ENCODE assay signal across 30 mouse cellular contexts in genomic region chr3:125048429-125048828, GRCm38 (mm10).
"Had no signal": no experiment of that assay in that cellular context is flagged by ENCODE, and none has a peak within 500 bp of the region (broad histone marks: within the 10 kb centered on the region; RNA-seq: fewer than 3 reads in every experiment).

No protein-coding gene starts in this region.

- H3K27me3 ChIP-seq: heart, embryonic 12.5 days; heart, embryonic 13.5 days; heart, embryonic 15.5 days; hindbrain, embryonic 12.5 days; hindbrain, embryonic 13.5 days; hindbrain, embryonic 15.5 days; intestine, embryonic 15.5 days; kidney, embryonic 15.5 days had no signal

- H3K9me3 ChIP-seq: heart, embryonic 10.5 days; heart, embryonic 12.5 days; heart, embryonic 13.5 days; heart, embryonic 15.5 days; hindbrain, embryonic 10.5 days; hindbrain, embryonic 12.5 days; hindbrain, embryonic 13.5 days; hindbrain, embryonic 15.5 days; intestine, embryonic 15.5 days; kidney, embryonic 15.5 days had no signal

- H3K9ac ChIP-seq: heart, embryonic 12.5 days; heart, embryonic 13.5 days; heart, embryonic 15.5 days; hindbrain, embryonic 12.5 days; hindbrain, embryonic 13.5 days; hindbrain, embryonic 14.5 days; hindbrain, embryonic 15.5 days; intestine, embryonic 15.5 days; kidney, embryonic 15.5 days had no signal

- H3K27ac ChIP-seq: heart, embryonic 10.5 days; heart, embryonic 13.5 days; heart, embryonic 15.5 days; hindbrain, embryonic 10.5 days; hindbrain, embryonic 12.5 days; hindbrain, embryonic 13.5 days; hindbrain, embryonic 14.5 days; hindbrain, embryonic 15.5 days; hindbrain, postnatal 0 days; intestine, embryonic 15.5 days; kidney, embryonic 15.5 days; kidney, postnatal 0 days; layer of hippocampus, adult 2 months; left cerebral cortex, adult 2 months had no signal

- H3K4me3 ChIP-seq: heart, embryonic 10.5 days; heart, embryonic 12.5 days; heart, embryonic 13.5 days; heart, embryonic 15.5 days; hindbrain, embryonic 10.5 days; hindbrain, embryonic 12.5 days; hindbrain, embryonic 13.5 days; hindbrain, embryonic 15.5 days; intestine, embryonic 15.5 days; kidney, embryonic 15.5 days; layer of hippocampus, adult 2 months; left cerebral cortex, adult 2 months had no signal

- DNase-seq: heart, postnatal 10 days; heart, postnatal 14 days; heart, postnatal 4 days; kidney, adult 11 months; kidney, adult 18-20 months; kidney, adult 2 months; kidney, adult 8-10 months; kidney, adult 9 months; kidney, postnatal 10 days; kidney, postnatal 14 days; kidney, postnatal 25 days; kidney, postnatal 36 days; kidney, postnatal 4 days; layer of hippocampus, adult 9-11 months; layer of hippocampus, postnatal 36 days had no signal

- H3K4me1 ChIP-seq: heart, embryonic 10.5 days; heart, embryonic 12.5 days; heart, embryonic 13.5 days; heart, embryonic 15.5 days; hindbrain, embryonic 10.5 days; hindbrain, embryonic 12.5 days; hindbrain, embryonic 13.5 days; hindbrain, embryonic 15.5 days; intestine, embryonic 15.5 days; kidney, embryonic 15.5 days had no signal

- H3K36me3 ChIP-seq: heart, embryonic 10.5 days; heart, embryonic 12.5 days; heart, embryonic 13.5 days; heart, embryonic 15.5 days; hindbrain, embryonic 10.5 days; hindbrain, embryonic 12.5 days; hindbrain, embryonic 13.5 days; hindbrain, embryonic 15.5 days; intestine, embryonic 15.5 days; kidney, embryonic 15.5 days had no signal
